Mouse (Mus musculus): ENCODE measurements around the gene Cd274. TPM values are rescaled to one million over a fixed set of nuclear protein-coding genes. Genes with fewer than 3 reads are reported as not detected.
A peak's percentile ranks its signal among the peaks of the same experiment; 100 is the strongest.

Cd274 gene
- polyA plus RNA-seq, 1 experiment from 2014 or later: 0.18 TPM

DNA sequence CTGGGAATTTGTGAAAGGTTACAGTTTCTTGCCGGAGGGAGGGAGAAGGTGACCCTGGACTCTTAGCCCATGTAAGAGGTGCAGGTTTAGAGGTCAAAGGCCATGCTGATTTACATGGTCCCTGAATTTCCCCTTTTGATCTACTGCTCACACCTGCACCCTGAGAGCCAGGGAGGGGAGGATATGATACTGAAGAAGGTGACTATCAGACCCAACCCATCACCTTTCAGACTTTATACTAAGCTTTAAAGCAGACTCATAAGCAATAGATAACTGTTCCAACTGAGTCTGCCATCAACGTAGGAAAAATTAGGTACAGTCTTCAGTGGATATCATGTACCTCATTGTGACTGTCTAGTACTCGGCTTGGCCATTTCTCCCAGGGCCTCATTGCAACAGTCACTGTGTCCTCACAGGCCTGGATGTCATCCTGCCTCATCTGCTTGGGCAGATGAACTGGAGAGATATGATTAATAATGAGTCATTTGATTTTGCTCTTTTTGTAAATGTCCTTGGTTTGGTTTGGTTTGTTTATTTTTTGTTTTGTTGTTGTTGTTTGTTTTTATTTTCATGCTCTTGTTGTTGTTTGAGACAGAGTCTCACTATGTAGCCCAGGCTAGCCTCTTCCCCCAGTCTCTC lies 1.5 kb downstream of the Cd274 start:
- TF ChIP-seq CTCF (IDR thresholded peaks at IDR 0.05; ENCODE audit: low read depth): no peak
- H3K4me3 ChIP-seq (replicated peaks; ENCODE audit: low read depth, low read length): no peak overlapping the region
- H3K27ac ChIP-seq: no peak overlapping the region
- ATAC-seq (replicated peaks; ENCODE audit: low FRiP score, low read depth) (no peak), DNase-seq (ENCODE audit: low spot score) (no peak)
- no peak overlapping the region for H3K9ac ChIP-seq (ENCODE audit: low read depth, low read length)
- no peaks in the 10 kb centered on the region for H3K9me3 ChIP-seq (replicated peaks; ENCODE audit: low read length)
- H3K36me3 ChIP-seq (ENCODE audit: insufficient read depth, low read length): no peaks in the 10 kb centered on the region
- peaks cover 3% of the 10 kb centered on the region; the same call in 1 of the 2 replicates for H3K4me1 ChIP-seq (replicated peaks; ENCODE audit: insufficient read depth, low read length)
- H3K27me3 ChIP-seq (ENCODE audit: insufficient read depth, low read length): no peaks in the 10 kb centered on the region; the same call in 1 of the 2 replicates
- H3K4me2 ChIP-seq (ENCODE audit: low read length): no peak overlapping the region
- WGBS: 71% methylated on average over 3 of the region's 3 CpGs

DNA sequence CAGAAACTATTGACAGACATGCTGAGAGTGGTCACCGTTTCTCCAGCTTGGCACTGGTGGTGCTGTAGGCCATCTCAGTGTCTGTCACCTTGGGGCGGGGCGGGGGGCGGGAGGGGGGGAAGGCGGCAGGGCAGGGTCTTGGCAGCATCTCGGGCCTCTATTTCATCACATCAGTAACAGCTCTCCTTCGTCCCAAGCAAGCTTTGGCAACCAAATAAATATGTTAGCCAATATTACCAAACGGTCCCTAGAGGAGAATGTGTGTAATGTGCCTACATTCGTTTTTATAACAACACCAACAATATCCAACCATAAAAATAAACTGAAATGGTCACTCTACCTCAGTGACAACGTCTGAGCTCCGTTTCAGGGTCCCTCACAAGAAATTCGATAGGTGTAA lies 2.9 kb downstream of the Cd274 start:
- no peaks in the 10 kb centered on the region for H3K9me3 ChIP-seq (replicated peaks; ENCODE audit: low read length)
- ATAC-seq (replicated peaks; ENCODE audit: low FRiP score, low read depth): no peak
- peaks cover 3% of the 10 kb centered on the region; the same call in 1 of the 2 replicates for H3K4me1 ChIP-seq (replicated peaks; ENCODE audit: insufficient read depth, low read length)
- H3K36me3 ChIP-seq (ENCODE audit: insufficient read depth, low read length): no peaks in the 10 kb centered on the region
- no peak for DNase-seq (ENCODE audit: low spot score)
- H3K4me2 ChIP-seq (ENCODE audit: low read length): no peak overlapping the region
- H3K9ac ChIP-seq (ENCODE audit: low read depth, low read length): no peak overlapping the region
- no peak overlapping the region for H3K4me3 ChIP-seq (replicated peaks; ENCODE audit: low read depth, low read length)
- 65% methylated on average over 12 of the region's 12 CpGs for WGBS
- TF ChIP-seq CTCF (IDR thresholded peaks at IDR 0.05; ENCODE audit: low read depth): no peak
- H3K27ac ChIP-seq: no peak overlapping the region
- no peaks in the 10 kb centered on the region; the same call in 1 of the 2 replicates for H3K27me3 ChIP-seq (ENCODE audit: insufficient read depth, low read length)

DNA sequence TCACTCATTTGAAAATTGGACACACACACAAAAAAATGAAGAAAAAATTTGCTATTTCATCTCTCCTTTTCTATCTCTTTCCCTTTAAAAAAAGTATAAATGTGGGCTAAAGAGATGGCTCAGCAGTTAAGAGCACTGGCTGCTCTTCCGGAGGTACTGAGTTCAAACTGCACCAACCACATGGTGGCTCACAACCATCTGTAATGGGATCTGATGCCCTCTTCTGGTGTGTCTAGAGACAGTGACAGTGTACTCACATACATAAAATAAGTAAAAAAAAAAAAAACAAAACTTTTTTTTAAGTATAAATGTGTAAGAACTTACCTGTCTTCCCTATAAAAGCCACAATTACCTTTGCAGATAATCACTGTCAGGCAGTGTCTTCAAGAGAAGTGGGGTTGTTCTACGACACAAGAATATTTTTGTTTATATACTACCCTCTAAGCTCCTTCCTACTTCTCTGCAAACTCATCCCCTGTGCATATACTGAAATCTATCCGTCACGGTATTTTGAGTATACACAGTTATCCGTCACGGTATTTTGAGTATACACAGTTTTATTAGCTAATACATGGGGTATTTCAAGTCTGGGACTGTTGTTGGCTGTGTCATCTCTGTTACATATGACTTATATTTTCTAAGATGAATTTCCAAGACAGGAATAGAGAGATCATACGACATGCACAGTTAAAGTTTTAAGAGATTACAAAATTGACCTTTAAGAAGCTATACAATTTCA lies 3.5 kb downstream of the Cd274 start:
- DNase-seq (ENCODE audit: low spot score): no peak

DNA sequence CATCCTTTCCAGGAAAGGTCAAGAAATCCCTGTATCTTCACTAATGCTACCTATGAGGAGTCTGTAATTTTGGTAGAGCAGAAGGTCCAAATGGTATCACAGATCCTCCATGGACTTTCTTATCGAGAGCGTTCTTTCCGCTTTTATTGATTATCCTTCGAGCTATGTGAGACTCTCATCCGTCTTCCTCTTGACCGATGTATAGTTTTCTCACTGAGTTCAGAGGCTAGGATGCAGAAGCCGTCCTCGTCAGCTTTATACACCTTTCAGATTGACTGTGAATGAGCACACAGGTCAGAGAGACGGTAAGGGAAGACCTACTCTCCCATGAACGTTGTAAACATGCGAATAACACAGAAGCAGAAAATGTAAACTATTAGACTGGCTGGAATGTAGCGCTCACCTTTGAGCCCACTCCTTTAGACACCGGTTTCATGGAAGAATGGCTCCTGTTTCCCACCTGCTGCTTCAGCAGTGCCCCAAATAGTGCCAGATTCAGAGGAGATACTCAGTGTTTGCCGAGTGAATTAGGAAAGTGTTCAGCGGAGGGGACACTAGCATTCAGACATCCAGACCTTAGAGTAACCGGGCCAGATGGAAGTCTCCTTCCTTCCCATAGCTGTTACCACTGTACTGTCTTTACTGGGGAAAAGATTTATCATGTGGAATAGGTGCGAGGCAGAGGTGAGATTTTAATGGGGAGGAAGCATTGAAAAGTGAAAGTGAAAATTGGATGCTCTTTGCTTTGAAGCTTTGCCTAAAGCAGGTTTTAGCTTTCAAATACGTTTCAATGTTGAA lies 4.2 kb downstream of the Cd274 start:
- H3K27ac ChIP-seq: no peak overlapping the region
- H3K9me3 ChIP-seq (replicated peaks; ENCODE audit: low read length): no peaks in the 10 kb centered on the region
- no peak overlapping the region for H3K9ac ChIP-seq (ENCODE audit: low read depth, low read length)
- peak overlapping the region; percentile 31; the same call in 1 of the 2 replicates for H3K4me2 ChIP-seq (ENCODE audit: low read length)
- TF ChIP-seq CTCF (IDR thresholded peaks at IDR 0.05; ENCODE audit: low read depth): no peak
- H3K4me1 ChIP-seq (replicated peaks; ENCODE audit: insufficient read depth, low read length): peaks cover 3% of the 10 kb centered on the region; the same call in 1 of the 2 replicates
- ATAC-seq (replicated peaks; ENCODE audit: low FRiP score, low read depth) (no peak), DNase-seq (ENCODE audit: low spot score) (no peak)
- WGBS: 77% methylated on average over 18 of the region's 18 CpGs
- no peaks in the 10 kb centered on the region for H3K36me3 ChIP-seq (ENCODE audit: insufficient read depth, low read length)
- no peaks in the 10 kb centered on the region; the same call in 1 of the 2 replicates for H3K27me3 ChIP-seq (ENCODE audit: insufficient read depth, low read length)
- H3K4me3 ChIP-seq (replicated peaks; ENCODE audit: low read depth, low read length): no peak overlapping the region

More for the DNA sequence above, 3.5 kb downstream of the Cd274 start:
- H3K4me3 ChIP-seq (replicated peaks; ENCODE audit: low read depth, low read length): no peak overlapping the region
- H3K36me3 ChIP-seq (ENCODE audit: insufficient read depth, low read length): no peaks in the 10 kb centered on the region
- H3K9me3 ChIP-seq (replicated peaks; ENCODE audit: low read length): no peaks in the 10 kb centered on the region
- H3K4me2 ChIP-seq (ENCODE audit: low read length): no peak overlapping the region
- WGBS: 89% methylated on average over 7 of the region's 7 CpGs
- H3K9ac ChIP-seq (ENCODE audit: low read depth, low read length): no peak overlapping the region
- TF ChIP-seq CTCF (IDR thresholded peaks at IDR 0.05; ENCODE audit: low read depth): no peak
- H3K4me1 ChIP-seq (replicated peaks; ENCODE audit: insufficient read depth, low read length): peaks cover 3% of the 10 kb centered on the region; the same call in 1 of the 2 replicates
- no peak for ATAC-seq (replicated peaks; ENCODE audit: low FRiP score, low read depth)
- H3K27me3 ChIP-seq (ENCODE audit: insufficient read depth, low read length): no peaks in the 10 kb centered on the region; the same call in 1 of the 2 replicates
- no peak overlapping the region for H3K27ac ChIP-seq

DNA sequence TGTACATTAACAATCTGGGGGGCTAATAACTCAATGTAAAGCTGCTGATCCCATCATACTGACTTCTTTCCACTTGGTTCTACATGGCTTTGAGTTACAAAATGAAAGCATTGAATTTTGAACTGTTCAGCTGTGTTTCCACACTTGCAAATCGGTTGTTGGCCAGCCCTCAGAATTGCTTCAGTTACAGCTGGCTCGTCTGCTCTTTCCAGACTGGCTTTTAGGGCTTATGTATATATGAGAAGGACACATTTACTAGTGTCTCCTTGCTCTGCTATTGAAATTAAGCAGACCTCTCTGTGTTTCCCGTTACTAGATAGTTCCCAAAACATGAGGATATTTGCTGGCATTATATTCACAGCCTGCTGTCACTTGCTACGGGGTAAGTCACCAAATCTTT lies 4.9 kb downstream of the Cd274 start:
- no peak for ATAC-seq (replicated peaks; ENCODE audit: low FRiP score, low read depth)
- no peak overlapping the region for H3K9ac ChIP-seq (ENCODE audit: low read depth, low read length)
- no peaks in the 10 kb centered on the region; the same call in 1 of the 2 replicates for H3K27me3 ChIP-seq (ENCODE audit: insufficient read depth, low read length)
- 0 out of 2 replicates have a peak, but pooled peaks cover 3% of the 10 kb centered on the region for H3K4me1 ChIP-seq (replicated peaks; ENCODE audit: insufficient read depth, low read length)
- 63% methylated on average over 4 of the region's 4 CpGs for WGBS
- H3K36me3 ChIP-seq (ENCODE audit: insufficient read depth, low read length): no peaks in the 10 kb centered on the region
- no peak for DNase-seq (ENCODE audit: low spot score)
- no peak for TF ChIP-seq CTCF (IDR thresholded peaks at IDR 0.05; ENCODE audit: low read depth)
- H3K4me2 ChIP-seq (ENCODE audit: low read length): peak overlapping the region; percentile 31; the same call in 1 of the 2 replicates
- no peak overlapping the region for H3K4me3 ChIP-seq (replicated peaks; ENCODE audit: low read depth, low read length)
- no peaks in the 10 kb centered on the region for H3K9me3 ChIP-seq (replicated peaks; ENCODE audit: low read length)
- no peak overlapping the region for H3K27ac ChIP-seq

DNA sequence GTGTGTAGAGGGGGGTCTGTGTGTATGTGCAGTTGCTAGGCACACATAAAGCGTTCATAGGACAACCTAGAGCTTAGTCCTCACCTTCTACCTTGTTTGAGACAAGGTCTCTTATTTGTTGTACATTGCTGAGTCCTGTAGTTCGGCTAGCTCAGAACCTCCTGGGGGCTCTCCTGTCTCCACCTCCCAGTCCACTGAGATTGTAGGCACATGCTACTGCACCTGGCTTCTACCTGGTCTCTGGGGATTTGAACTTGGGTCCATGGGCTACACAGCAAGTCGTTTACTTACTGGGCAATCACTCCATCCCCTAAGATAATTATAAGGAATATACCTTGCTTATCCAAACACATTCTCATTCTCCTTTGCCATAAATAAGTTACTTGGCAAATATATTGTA lies 5.4 kb downstream of the Cd274 start:
- ATAC-seq (replicated peaks; ENCODE audit: low FRiP score, low read depth): no peak
- DNase-seq (ENCODE audit: low spot score): no peak
- Histone ChIP-seq H3K4me3 (replicated peaks; ENCODE audit: low read depth, low read length) (no peak overlapping the region), H3K36me3 (ENCODE audit: insufficient read depth, low read length) (no peaks in the 10 kb centered on the region), H3K4me1 (replicated peaks; ENCODE audit: insufficient read depth, low read length) (no peaks in the 10 kb centered on the region), H3K9me3 (replicated peaks; ENCODE audit: low read length) (no peaks in the 10 kb centered on the region), H3K27ac (no peak overlapping the region), H3K9ac (ENCODE audit: low read depth, low read length) (no peak overlapping the region), H3K27me3 (ENCODE audit: insufficient read depth, low read length) (no peaks in the 10 kb centered on the region; the same call in 1 of the 2 replicates), H3K4me2 (ENCODE audit: low read length) (no peak overlapping the region)
- 84% methylated on average over 3 of the region's 3 CpGs for WGBS
- no peak for TF ChIP-seq CTCF (IDR thresholded peaks at IDR 0.05; ENCODE audit: low read depth)

Data from kidney, postnatal 0 days (tissue).